Mouse (Mus musculus) embryonic facial prominence, embryonic 10.5 days (tissue): Measurements from ENCODE around the gene Npr2. TPM values are rescaled to one million over a fixed set of nuclear protein-coding genes. Genes with fewer than 3 reads are reported as not detected.

Source experiments
- DNase-seq: peaks from one replicate; pipeline ENCODE4 v3.0.0-alpha.2; 2017; ENCODE audit warnings: low spot score
- H3K27ac ChIP-seq: fragments of 300-500 bp; sonication (generic); replicated peaks from 2 replicates; pipeline ENCODE4 v1.5.1; 2016; ENCODE audit warnings: mild to moderate bottlenecking
- H3K27me3 ChIP-seq: fragments of 300-500 bp; sonication (generic); replicated peaks from 2 replicates; pipeline ENCODE4 v1.6.1; 2016; ENCODE audit warnings: low read depth, mild to moderate bottlenecking; ENCODE audit not compliant: poor library complexity, severe bottlenecking
- H3K36me3 ChIP-seq: fragments of 300-500 bp; sonication (generic); replicated peaks from 2 replicates; pipeline ENCODE4 v1.6.1; 2016; ENCODE audit warnings: mild to moderate bottlenecking, moderate library complexity
- H3K4me1 ChIP-seq: fragments of 300-500 bp; sonication (generic); 2 replicates; pipeline ENCODE4 v1.6.1; 2016
- H3K4me3 ChIP-seq: fragments of 300-500 bp; sonication (generic); 2 replicates; pipeline ENCODE4 v1.5.1; 2016; ENCODE audit warnings: mild to moderate bottlenecking, moderate library complexity
- H3K9me3 ChIP-seq: fragments of 300-500 bp; sonication (generic); 2 replicates; pipeline ENCODE4 v1.6.1; 2016; ENCODE audit warnings: mild to moderate bottlenecking
- WGBS: fragments of 180-500 bp; shearing (Covaris S2); methylation state at CpG from one replicate; pipeline ENCODE4 v1.1.7; 2016; 5-methylcytosine and 5-hydroxymethylcytosine counted together
- polyA plus RNA-seq: library from polyadenylated mRNA; unstranded; fragments of >200 nt; fragmentation: Nextera tagmentation; extraction: Ambion mirVana; gene quantifications from 2 replicates; pipeline ENCODE4 v1.2.1, GENCODE M21; 2016

Gene Npr2
- polyA plus RNA-seq, 1 experiment from 2014 or later = 16.7 TPM

DNA sequence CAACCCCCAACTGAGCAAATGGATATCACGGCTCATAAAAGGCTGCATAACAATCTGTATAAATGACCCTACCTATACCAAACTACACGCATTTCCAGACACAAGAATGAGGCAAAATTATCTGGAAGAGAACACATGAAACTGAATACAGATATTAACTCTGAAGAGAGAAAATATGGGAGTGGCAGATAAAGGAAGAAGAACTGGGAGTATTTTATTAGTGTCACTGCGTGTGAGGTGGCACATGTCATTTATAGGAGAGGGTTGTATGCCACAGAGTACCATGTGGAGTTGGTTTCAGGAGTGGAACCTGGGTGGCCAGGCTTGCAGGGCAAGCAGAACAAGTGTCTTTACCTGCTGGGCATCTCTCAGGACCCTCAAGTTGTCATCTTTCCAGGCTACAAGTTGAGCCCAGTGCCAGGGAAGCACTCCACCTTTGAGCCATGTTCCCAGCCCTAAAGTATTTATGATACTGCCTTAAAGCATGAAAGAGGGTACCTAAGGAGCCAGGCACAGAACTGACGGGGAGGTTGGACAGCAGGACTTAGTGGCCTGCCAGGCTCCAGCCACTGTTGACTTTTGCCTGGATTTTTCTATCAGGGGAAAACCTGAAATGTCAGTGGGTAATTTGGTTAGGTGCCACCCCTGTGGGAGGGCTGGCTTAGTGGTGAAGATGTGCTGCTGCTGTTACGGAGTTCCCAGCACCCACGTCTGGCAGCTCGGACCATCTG, 32.9 kb upstream of the Npr2 start:
- WGBS = 85% methylated on average over 7 of the region's 7 CpGs
- DNase-seq = no peak
- H3K36me3 ChIP-seq = no peaks in the 10 kb centered on the region

DNA sequence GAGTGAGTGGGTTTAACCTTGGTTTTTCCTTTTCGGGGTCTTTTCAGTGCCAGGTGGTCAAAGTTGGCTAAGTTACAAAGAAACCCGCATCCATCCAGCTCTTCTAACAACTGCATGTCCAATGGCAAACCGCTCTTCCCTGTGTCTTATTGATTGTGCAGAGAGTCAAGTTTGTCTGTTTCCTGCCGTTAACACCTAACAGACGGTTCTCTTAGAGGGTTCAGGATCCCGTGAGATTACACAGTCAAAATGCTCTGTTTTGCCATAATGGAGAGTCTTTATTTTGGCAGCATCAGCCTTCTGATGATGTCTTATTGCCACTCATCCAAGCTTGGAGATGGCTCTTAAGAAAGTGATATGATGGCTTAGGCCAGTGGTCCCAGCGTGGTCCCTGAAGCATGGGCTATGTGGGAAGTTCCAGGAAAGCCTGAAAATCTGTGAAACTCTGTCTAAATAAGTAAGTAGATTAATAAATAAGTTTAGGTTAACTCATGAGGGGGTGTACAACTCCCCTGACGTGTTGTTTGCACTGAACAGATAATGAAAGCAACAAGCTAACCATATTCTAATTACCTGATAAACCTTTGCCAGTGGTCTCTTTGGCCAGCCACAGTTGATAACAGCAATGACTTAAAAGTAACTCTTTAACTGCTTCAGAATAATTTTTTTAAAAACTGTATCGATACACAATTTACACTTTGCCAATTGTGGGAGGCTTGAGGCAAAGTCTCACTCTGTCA, 31.4 kb upstream of the Npr2 start:
- H3K4me3 ChIP-seq = no peak overlapping the region
- H3K36me3 ChIP-seq = no peaks in the 10 kb centered on the region
- no peaks in the 10 kb centered on the region for H3K9me3 ChIP-seq
- DNase-seq = no peak
- H3K4me1 ChIP-seq = no peaks in the 10 kb centered on the region
- no peaks in the 10 kb centered on the region for H3K27me3 ChIP-seq
- no peak overlapping the region for H3K27ac ChIP-seq
- WGBS = 81% methylated on average over 9 of the region's 9 CpGs

More for the DNA sequence above, 32.9 kb upstream of the Npr2 start:
- no peaks in the 10 kb centered on the region for H3K4me1 ChIP-seq
- no peaks in the 10 kb centered on the region for H3K9me3 ChIP-seq
- no peak overlapping the region for H3K4me3 ChIP-seq
- H3K27ac ChIP-seq = no peak overlapping the region
- H3K27me3 ChIP-seq = no peaks in the 10 kb centered on the region

- Histone ChIP-seq H3K36me3 (no peaks in the 10 kb centered on the region), H3K9me3 (no peaks in the 10 kb centered on the region), H3K27ac (no peak overlapping the region), H3K4me1 (no peaks in the 10 kb centered on the region), H3K27me3 (no peaks in the 10 kb centered on the region), H3K4me3 (no peak overlapping the region)
- no peak for DNase-seq
- WGBS = 68% methylated on average over 3 of the region's 3 CpGs
These were observed 27.6 kb upstream of the Npr2 start for GRCm38 (mm10) chr4:43604099-43604498.

DNA sequence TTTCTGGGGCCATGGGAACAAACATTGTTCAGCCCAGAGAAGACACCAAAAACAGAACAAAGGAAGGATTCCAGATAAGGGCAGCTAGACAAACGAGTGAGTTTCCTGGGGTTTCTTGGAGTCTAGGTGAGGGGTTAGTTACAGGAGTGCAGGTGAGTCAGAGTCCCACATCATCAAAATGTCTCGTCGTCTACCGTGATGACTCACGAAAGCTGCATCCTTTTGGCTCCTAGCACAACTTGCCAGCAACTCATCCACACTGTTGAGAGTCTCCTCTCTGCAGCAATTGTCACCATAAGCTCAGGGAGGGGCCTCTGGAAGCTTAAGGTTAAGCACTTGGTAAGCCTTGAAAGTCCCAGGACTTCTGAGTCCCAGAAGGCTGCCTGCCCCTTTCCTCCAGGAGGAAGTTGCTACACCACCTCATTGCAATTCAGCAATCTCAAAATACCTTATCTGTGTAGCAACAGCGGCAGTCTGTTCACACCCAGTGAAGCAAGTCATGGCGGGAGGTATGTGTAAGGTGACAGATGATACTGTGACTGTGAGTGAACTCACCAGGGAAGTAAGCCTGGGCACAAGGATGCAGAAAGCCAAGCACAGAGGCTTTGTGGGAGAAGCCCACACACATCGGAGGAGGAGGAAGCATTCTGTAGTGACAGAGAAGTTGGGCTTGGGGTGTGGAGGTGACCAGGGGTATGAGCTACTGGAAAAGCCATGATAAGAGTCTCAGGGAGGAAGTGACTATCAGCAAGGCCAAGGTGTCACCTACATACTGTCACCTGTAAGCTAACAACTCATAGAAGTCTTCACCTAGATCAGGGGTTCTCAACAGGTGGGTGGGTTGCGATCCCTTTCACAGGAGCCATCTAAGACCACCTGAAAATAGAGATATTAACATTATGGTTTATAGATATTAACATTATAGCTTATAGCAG, 26.7 kb upstream of the Npr2 start:
- H3K27me3 ChIP-seq = no peaks in the 10 kb centered on the region
- 80% methylated on average over 9 of the region's 9 CpGs for WGBS
- no peaks in the 10 kb centered on the region for H3K36me3 ChIP-seq
- H3K9me3 ChIP-seq = no peaks in the 10 kb centered on the region
- no peak overlapping the region for H3K27ac ChIP-seq
- H3K4me1 ChIP-seq = no peaks in the 10 kb centered on the region
- no peak for DNase-seq
- H3K4me3 ChIP-seq = no peak overlapping the region

DNA sequence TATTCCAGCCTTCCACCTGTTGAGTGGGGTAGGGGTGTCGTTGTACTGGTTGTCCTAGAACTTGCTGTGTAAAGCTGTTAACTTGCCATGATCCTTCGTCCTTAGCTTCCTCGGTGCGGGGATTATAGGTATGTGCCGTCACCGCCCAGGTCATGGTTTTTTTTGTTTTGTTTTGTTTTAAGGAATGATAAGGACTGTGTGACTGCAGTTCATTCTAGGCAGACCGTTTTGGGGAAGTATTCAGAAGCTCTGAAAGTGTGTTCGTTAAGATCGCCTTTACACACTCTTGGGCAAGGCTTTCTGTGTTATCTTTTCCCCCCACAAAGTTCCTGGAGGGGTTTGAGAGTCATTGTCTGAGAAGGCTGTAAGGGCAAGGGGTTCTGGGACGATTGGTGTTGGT, 19.2 kb upstream of the Npr2 start:
- DNase-seq = no peak
- H3K27me3 ChIP-seq = no peaks in the 10 kb centered on the region
- no peaks in the 10 kb centered on the region for H3K9me3 ChIP-seq
- H3K27ac ChIP-seq = no peak overlapping the region
- H3K36me3 ChIP-seq = no peaks in the 10 kb centered on the region
- 76% methylated on average over 10 of the region's 10 CpGs for WGBS
- H3K4me3 ChIP-seq = no peak overlapping the region
- H3K4me1 ChIP-seq = no peaks in the 10 kb centered on the region

- Histone ChIP-seq H3K4me3 (no peak overlapping the region), H3K27me3 (no peaks in the 10 kb centered on the region), H3K9me3 (no peaks in the 10 kb centered on the region), H3K36me3 (no peaks in the 10 kb centered on the region), H3K4me1 (no peaks in the 10 kb centered on the region), H3K27ac (no peak overlapping the region)
- 62% methylated on average over 3 of the region's 3 CpGs for WGBS
- no peak for DNase-seq
These were observed 18.5 kb upstream of the Npr2 start for GRCm38 (mm10) chr4:43613060-43613730.

DNA sequence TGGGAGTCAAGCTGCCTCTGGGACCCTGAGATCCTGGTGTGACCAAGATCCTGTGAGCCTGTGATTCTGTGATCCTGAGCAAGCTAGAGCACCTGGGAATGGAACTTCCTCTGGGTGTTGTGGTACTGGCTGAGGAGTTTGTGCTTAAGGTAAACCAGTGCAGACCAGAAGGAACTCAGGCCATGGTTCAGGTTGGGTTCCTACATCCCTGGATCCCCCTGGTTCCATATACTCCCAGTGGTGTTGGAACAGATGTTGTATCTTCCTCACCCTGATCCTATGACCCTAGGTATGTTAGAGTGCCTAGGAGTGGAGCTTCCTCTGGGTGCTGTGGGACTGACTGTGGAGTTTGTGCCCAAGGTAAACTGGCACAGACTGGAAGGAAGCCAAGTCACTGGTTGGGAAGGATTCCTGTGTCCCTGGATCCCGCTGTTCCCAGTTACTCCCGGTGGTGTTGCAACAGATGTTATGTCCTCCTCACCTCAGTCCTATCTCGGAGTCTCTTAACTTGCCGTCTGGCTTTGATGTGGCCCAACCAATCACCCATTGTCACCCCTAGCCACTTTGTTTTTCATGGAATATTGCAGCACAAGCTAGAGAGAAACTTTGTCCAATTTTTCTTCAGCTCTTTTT, 11.5 kb upstream of the Npr2 start:
- WGBS = 82% methylated on average over 4 of the region's 4 CpGs
- Histone ChIP-seq H3K27ac (no peak overlapping the region), H3K27me3 (no peaks in the 10 kb centered on the region), H3K9me3 (peaks cover 10% of the 10 kb centered on the region), H3K4me1 (no peaks in the 10 kb centered on the region), H3K36me3 (no peaks in the 10 kb centered on the region), H3K4me3 (no peak overlapping the region)
- DNase-seq = peak; percentile 1

- H3K27ac ChIP-seq = no peak overlapping the region
- peaks cover 34% of the 10 kb centered on the region for H3K27me3 ChIP-seq
- no peak overlapping the region for H3K4me3 ChIP-seq
- peaks cover 20% of the 10 kb centered on the region for H3K9me3 ChIP-seq
- peak; percentile 22 for DNase-seq
- WGBS = 44% methylated on average over 20 of the region's 20 CpGs
- no peaks in the 10 kb centered on the region for H3K36me3 ChIP-seq
- H3K4me1 ChIP-seq = peaks cover 36% of the 10 kb centered on the region
These were observed 2.5 kb upstream of the Npr2 start for GRCm38 (mm10) chr4:43629106-43629817.

- no peaks in the 10 kb centered on the region for H3K36me3 ChIP-seq
- peaks cover 12% of the 10 kb centered on the region for H3K9me3 ChIP-seq
- peak; percentile 79 for DNase-seq
- H3K27ac ChIP-seq = no peak overlapping the region
- 5% methylated on average over 5 of the region's 5 CpGs for WGBS
- peaks cover 34% of the 10 kb centered on the region for H3K27me3 ChIP-seq
- peaks cover 36% of the 10 kb centered on the region for H3K4me1 ChIP-seq
- H3K4me3 ChIP-seq = no peak overlapping the region
These were observed 1.6 kb upstream of the Npr2 start for GRCm38 (mm10) chr4:43630030-43630581.

- H3K27ac ChIP-seq = peak overlapping the region; percentile 90
- H3K4me1 ChIP-seq = peaks cover 36% of the 10 kb centered on the region
- 23% methylated on average over 5 of the region's 5 CpGs for WGBS
- H3K4me3 ChIP-seq = peak overlapping the region; percentile 79
- no peak for DNase-seq
- H3K9me3 ChIP-seq = peaks cover 6% of the 10 kb centered on the region
- no peaks in the 10 kb centered on the region for H3K36me3 ChIP-seq
- H3K27me3 ChIP-seq = peaks cover 34% of the 10 kb centered on the region
These were observed 1.1 kb upstream of the Npr2 start for GRCm38 (mm10) chr4:43630671-43631045.
